ENCODE assay signal across 22 mouse cellular contexts in genomic region chr16:75894263-75894901, GRCm38 (mm10).
"Had no signal": no experiment of that assay in that cellular context is flagged by ENCODE, and none has a peak within 500 bp of the region (broad histone marks: within the 10 kb centered on the region; RNA-seq: fewer than 3 reads in every experiment).

No protein-coding gene starts in this region.

- H3K4me3 ChIP-seq: left cerebral cortex, adult 2 months; limb, embryonic 12.5 days; limb, embryonic 15.5 days; liver, embryonic 12.5 days; liver, embryonic 15.5 days; lung, embryonic 15.5 days; neural tube, embryonic 12.5 days; neural tube, embryonic 15.5 days had no signal

- H3K27me3 ChIP-seq: limb, embryonic 12.5 days; limb, embryonic 15.5 days; liver, embryonic 12.5 days; liver, embryonic 15.5 days; lung, embryonic 15.5 days; neural tube, embryonic 12.5 days; neural tube, embryonic 15.5 days had no signal

- H3K4me2 ChIP-seq: limb, embryonic 12.5 days; limb, embryonic 15.5 days; liver, embryonic 12.5 days; liver, embryonic 15.5 days; lung, embryonic 15.5 days; midbrain, embryonic 11.5 days; neural tube, embryonic 12.5 days; neural tube, embryonic 15.5 days had no signal

- H3K36me3 ChIP-seq: limb, embryonic 12.5 days; limb, embryonic 15.5 days; liver, embryonic 12.5 days; liver, embryonic 15.5 days; lung, embryonic 15.5 days; neural tube, embryonic 12.5 days; neural tube, embryonic 15.5 days had no signal

- H3K9me3 ChIP-seq: limb, embryonic 12.5 days; limb, embryonic 15.5 days; liver, embryonic 12.5 days; liver, embryonic 15.5 days; lung, embryonic 15.5 days; neural tube, embryonic 12.5 days; neural tube, embryonic 15.5 days had no signal

- H3K9ac ChIP-seq: limb, embryonic 12.5 days; limb, embryonic 15.5 days; liver, embryonic 12.5 days; liver, embryonic 15.5 days; lung, embryonic 15.5 days; neural tube, embryonic 12.5 days; neural tube, embryonic 15.5 days had no signal

- H3K4me1 ChIP-seq: limb, embryonic 12.5 days; limb, embryonic 15.5 days; lung, embryonic 15.5 days; neural tube, embryonic 12.5 days; neural tube, embryonic 15.5 days had no signal

- DNase-seq: kidney, postnatal 10 days; kidney, postnatal 36 days; layer of hippocampus, postnatal 36 days; left cerebral cortex, postnatal 4 days; lung, adult 18-20 months; lung, postnatal 14 days; lung, postnatal 4 days; midbrain, embryonic 14.5 days; retina, postnatal 1 day; thymus, adult 2 months; thymus, postnatal 14 days; thymus, postnatal 4 days had no signal

- H3K27ac ChIP-seq: left cerebral cortex, adult 2 months; limb, embryonic 12.5 days; limb, embryonic 15.5 days; liver, embryonic 15.5 days; lung, embryonic 15.5 days; neural tube, embryonic 12.5 days; neural tube, embryonic 15.5 days; stomach, postnatal 0 days had no signal
